Mouse (Mus musculus): ENCODE data around the gene Ttc23. TPM values are rescaled to one million over a fixed set of nuclear protein-coding genes. Genes with fewer than 3 reads are reported as not detected.

Ttc23 gene
- total RNA-seq, 4 experiments from 2014 or later: 6.6 to 7.9 (median 7.3) TPM

- no peak for DNase-seq (ENCODE audit: low spot score in 2 of 2)
These were observed 45.8 kb downstream of the Ttc23 start for GRCm38 (mm10) chr7:67692791-67693538.

- DNase-seq (ENCODE audit: low spot score in 2 of 2): no peak
These were observed 48.7 kb downstream of the Ttc23 start for GRCm38 (mm10) chr7:67695906-67696305.

GRCm38 (mm10) chr7:67697892-67698630 lies 50.9 kb downstream of the Ttc23 start:
- DNase-seq (ENCODE audit: low spot score in 2 of 2): no peak

GRCm38 (mm10) chr7:67699301-67699700 lies 52.1 kb downstream of the Ttc23 start:
- no peak for DNase-seq (ENCODE audit: low spot score in 2 of 2)

GRCm38 (mm10) chr7:67700846-67701245 lies 53.6 kb downstream of the Ttc23 start:
- no peak for DNase-seq (ENCODE audit: low spot score in 2 of 2)

GRCm38 (mm10) chr7:67701252-67701914 lies 54.2 kb downstream of the Ttc23 start:
- DNase-seq (ENCODE audit: low spot score in 2 of 2): no peak

GRCm38 (mm10) chr7:67708160-67708559 lies 61.0 kb downstream of the Ttc23 start:
- DNase-seq (ENCODE audit: low spot score in 2 of 2): no peak

GRCm38 (mm10) chr7:67710216-67710615 lies 63.0 kb downstream of the Ttc23 start:
- no peak for DNase-seq (ENCODE audit: low spot score in 2 of 2)

GRCm38 (mm10) chr7:67713820-67714510 lies 66.8 kb downstream of the Ttc23 start:
- DNase-seq (ENCODE audit: low spot score in 2 of 2): peak; percentile 60 to 68

- DNase-seq (ENCODE audit: low spot score in 2 of 2): no peak
These were observed 68.0 kb downstream of the Ttc23 start for GRCm38 (mm10) chr7:67715176-67715575.

- DNase-seq (ENCODE audit: low spot score in 2 of 2): no peak
These were observed 69.1 kb downstream of the Ttc23 start for GRCm38 (mm10) chr7:67716213-67716878.

GRCm38 (mm10) chr7:67716925-67717324 lies 69.7 kb downstream of the Ttc23 start:
- no peak for DNase-seq (ENCODE audit: low spot score in 2 of 2)

- no peak for DNase-seq (ENCODE audit: low spot score in 2 of 2)
These were observed 70.3 kb downstream of the Ttc23 start for GRCm38 (mm10) chr7:67717520-67717919.

- no peak for DNase-seq (ENCODE audit: low spot score in 2 of 2)
These were observed 71.6 kb downstream of the Ttc23 start for GRCm38 (mm10) chr7:67718804-67719203.

- DNase-seq (ENCODE audit: low spot score in 2 of 2): no peak
These were observed 75.0 kb downstream of the Ttc23 start for GRCm38 (mm10) chr7:67722163-67722562.

- no peak for DNase-seq (ENCODE audit: low spot score in 2 of 2)
These were observed 77.3 kb downstream of the Ttc23 start for GRCm38 (mm10) chr7:67724536-67724935.

GRCm38 (mm10) chr7:67725016-67725415 lies 77.8 kb downstream of the Ttc23 start:
- DNase-seq (ENCODE audit: low spot score in 2 of 2): no peak

GRCm38 (mm10) chr7:67728203-67728602 lies 81.0 kb downstream of the Ttc23 start:
- DNase-seq (ENCODE audit: low spot score in 2 of 2): no peak

- DNase-seq (ENCODE audit: low spot score in 2 of 2): no peak
These were observed 81.6 kb downstream of the Ttc23 start for GRCm38 (mm10) chr7:67728809-67729208.

- DNase-seq (ENCODE audit: low spot score in 2 of 2): no peak
These were observed 83.4 kb downstream of the Ttc23 start for GRCm38 (mm10) chr7:67730431-67731110.

Measured in layer of hippocampus, adult 8-10 months (tissue).